Mouse (Mus musculus) urinary bladder, postnatal 36 days (tissue): Measurements from ENCODE around the gene Angptl8.
A peak's percentile ranks its signal among the peaks of the same experiment; 100 is the strongest.
"Not testable (repeated sequence)": the region's sequence is repeated elsewhere in the genome, so short reads cannot be mapped to it uniquely, and the experiment has no call there.

Experiments
- DNase-seq, 2 experiments: peaks; one replicate each; pipeline ENCODE4 v3.0.0; 2022; ENCODE audit warnings: low spot score in 2 of 2, mixed read lengths in 1 of 2

Angptl8 gene

GRCm38 (mm10) chr9:21849691-21850677 is 14.7 kb downstream of the Angptl8 start:
- no peak for DNase-seq

- no peak for DNase-seq
These were observed 15.8 kb downstream of the Angptl8 start for GRCm38 (mm10) chr9:21851084-21851483.

- peak; percentile 82 to 86 for DNase-seq
These were observed 17.1 kb downstream of the Angptl8 start, which contains the start of gene Dock6 for GRCm38 (mm10) chr9:21852128-21853091. Gene Dock6 (minus strand): TSS chr9:21852635.

GRCm38 (mm10) chr9:21853961-21854360 is 18.7 kb downstream of the Angptl8 start:
- no peak for DNase-seq

GRCm38 (mm10) chr9:21854894-21855293 is 19.6 kb downstream of the Angptl8 start:
- peak; percentile 62 to 63 for DNase-seq

- DNase-seq, result no peak
These were observed 22.2 kb downstream of the Angptl8 start for GRCm38 (mm10) chr9:21857501-21857900.

GRCm38 (mm10) chr9:21858084-21858483 is 22.8 kb downstream of the Angptl8 start:
- DNase-seq, result no peak

- DNase-seq, result no peak
These were observed 24.3 kb downstream of the Angptl8 start for GRCm38 (mm10) chr9:21859606-21860005.

GRCm38 (mm10) chr9:21860349-21860748 is 25.0 kb downstream of the Angptl8 start:
- DNase-seq, result not testable (repeated sequence)

DNA sequence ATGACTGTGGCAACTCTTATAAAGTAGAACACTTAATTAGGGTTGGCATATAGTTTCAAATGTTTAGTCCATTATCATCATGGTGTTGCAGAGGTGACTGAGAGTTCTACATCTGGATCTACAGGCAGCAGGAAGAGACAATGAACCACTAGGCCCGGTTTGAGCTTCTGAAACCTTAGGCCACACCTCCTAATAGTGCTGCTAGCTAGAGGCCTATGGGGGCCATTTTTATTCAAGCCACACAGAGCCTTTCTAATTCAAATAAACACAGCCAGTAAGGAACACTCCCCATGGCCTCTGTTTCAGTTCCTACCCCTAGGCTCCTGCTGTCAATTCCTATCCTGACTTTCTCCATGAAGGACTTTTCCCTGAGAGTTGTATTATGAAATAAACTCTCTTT is 26.9 kb downstream of the Angptl8 start:
- DNase-seq, result no peak

DNA sequence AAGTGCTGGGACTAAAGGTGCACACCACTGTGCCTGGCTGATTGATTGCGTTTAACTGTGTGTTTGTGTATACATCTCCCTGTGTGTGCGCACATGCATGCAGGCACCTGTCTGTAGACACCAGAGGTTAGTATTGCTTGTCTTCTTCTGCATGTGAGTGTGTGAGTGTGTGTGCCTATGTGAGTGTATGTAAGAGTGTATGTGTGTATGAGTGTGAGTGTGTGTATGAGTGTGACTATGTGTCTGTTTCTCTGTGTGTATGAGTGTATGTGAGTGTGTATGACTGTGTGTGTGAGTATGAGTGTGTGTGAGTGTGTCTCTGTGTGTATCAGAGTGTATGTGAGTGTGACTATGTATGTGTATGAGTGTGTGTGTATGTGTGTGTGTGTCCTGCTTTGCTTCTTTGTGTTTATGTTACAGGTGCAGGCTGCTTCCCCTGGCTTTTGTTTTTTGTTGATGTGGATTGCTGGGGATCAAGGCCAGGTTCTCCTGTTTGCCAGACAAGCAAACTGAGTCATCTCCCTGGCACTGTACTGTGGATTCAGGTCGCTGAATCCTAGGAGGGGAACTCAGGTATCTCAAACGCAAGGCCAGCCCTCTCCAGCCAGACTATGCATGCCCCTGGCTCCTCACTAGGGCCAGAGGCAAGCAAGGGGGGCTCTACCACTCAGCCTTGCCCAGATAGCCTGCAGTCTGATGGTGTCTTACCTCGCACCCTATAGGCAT is 30.5 kb downstream of the Angptl8 start:
- no peak for DNase-seq

- DNase-seq, result no peak
These were observed 31.3 kb downstream of the Angptl8 start for GRCm38 (mm10) chr9:21866641-21867040.

GRCm38 (mm10) chr9:21867726-21868125 is 32.4 kb downstream of the Angptl8 start:
- no peak for DNase-seq

GRCm38 (mm10) chr9:21869290-21869689 is 34.0 kb downstream of the Angptl8 start:
- DNase-seq, result peak in 1 of 2 experiments; percentile 59

- peak in 1 of 2 experiments; percentile 32 for DNase-seq
These were observed 35.7 kb downstream of the Angptl8 start for GRCm38 (mm10) chr9:21870879-21871524.

DNA sequence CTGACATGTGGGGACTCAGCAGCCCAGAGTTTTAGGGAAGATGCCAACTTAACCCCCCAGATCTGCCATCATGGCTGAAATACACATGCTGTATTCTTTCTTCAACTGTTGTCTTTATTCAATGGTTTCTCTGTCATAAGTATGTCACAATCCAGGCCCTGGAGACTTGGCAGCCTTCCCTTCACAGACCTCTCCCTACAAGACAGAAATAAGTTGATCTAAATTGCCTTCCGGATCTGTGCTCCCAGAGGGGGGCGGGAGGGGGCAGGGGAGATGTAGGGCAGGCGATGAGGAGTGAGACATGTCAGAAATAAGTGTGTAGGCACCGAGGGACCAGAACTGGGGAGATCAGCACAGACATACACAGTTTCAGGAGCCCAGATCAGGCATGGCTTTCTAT is 36.9 kb downstream of the Angptl8 start:
- peak in 1 of 2 experiments; percentile 37 for DNase-seq

- no peak for DNase-seq
These were observed 41.3 kb downstream of the Angptl8 start for GRCm38 (mm10) chr9:21876601-21877000.
